Mouse (Mus musculus) spleen, adult 2 months (tissue): ENCODE results near the gene Ntm.

Source experiments
- CTCF ChIP-seq: fragments of 200-500 bp; IDR thresholded peaks from 2 replicates; pipeline ENCODE4 v1.5.1; 2011; ENCODE audit warnings: mild to moderate bottlenecking, inconsistent platforms; ENCODE audit not compliant: insufficient read depth, insufficient read length, insufficient replicate concordance; ENCODE audit errors: extremely low read depth
- POLR2A ChIP-seq: fragments of 200-500 bp; IDR thresholded peaks from 2 replicates; pipeline ENCODE4 v1.6.1; 2011; ENCODE audit warnings: low read depth, low read length, inconsistent platforms

GRCm38 (mm10) chr9:29802990-29803737 is 159.8 kb downstream of the Ntm start:
- TF ChIP-seq POLR2A (no peak), CTCF (no peak)
